Mouse (Mus musculus): ENCODE measurements around the gene Gdf9.

DNA sequence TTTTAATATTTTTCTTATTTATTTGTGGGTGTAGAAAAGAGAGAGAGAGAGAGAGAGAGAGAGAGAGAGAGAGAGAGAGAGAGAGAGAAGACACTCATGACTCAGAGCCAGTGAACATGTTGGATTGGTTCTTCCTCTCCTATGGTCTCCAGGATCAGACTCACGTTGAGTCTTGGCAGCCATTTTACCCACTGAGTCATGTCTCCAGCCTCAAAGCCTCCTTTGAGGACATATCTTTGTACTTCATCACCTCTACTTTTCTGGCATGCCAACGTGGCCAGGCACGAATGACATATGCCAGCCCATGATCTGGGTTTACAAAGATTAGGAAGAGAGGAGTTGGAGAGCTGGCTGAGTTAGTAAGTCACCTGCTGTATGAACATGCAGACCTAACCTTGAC, 29.4 kb downstream of the Gdf9 start:
- no peak for TF ChIP-seq CTCF (IDR thresholded peaks at IDR 0.05)
- no peak for TF ChIP-seq EP300 (IDR thresholded peaks at IDR 0.05)

Measured in lung, postnatal 0 days (tissue).